8 mouse cellular contexts compared by ENCODE assay signal in the genomic region with DNA sequence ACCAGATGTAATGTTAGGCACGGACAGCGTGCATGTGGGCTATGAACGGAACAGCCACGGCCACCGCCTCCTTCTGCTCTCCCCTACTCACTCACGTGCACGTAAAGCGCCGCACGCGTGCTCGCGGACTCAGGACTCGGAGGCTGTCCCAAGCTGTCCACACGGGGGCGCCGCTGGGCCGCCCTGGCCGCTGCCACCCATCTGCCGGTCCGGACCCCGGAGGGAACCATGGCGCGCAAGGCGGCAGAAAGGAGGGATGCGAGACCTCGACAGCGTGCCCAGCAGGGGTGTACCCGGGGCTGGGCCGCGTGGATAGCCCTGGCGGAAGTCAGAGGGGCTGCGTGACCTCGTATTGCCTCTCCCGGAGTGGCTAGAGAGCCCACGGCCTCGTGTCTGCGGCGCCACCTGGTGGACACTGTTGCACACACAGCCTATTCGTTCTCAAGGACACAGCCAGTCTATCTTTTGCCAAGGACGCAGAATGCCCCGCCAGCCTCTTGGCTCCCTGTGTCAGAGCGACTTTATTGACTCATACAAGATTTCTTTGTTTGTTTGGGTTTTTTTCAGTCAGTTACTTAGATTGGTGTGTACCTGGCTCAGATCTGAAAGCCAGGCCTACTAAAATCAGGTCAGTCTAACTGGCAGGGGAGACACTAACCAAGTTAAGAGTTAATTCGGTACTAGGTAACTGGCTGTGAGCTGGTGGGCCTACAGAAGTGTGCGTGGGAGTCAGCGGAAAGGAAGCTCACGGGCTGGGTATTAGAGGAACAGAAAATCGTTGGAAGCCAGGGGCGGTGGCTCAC. TPM values are rescaled to one million over a fixed set of nuclear protein-coding genes. Genes with fewer than 3 reads are reported as not detected.
A peak's percentile ranks its signal among the peaks of the same experiment; 100 is the strongest.
DNase-seq lines count a peak whose midpoint lies in the region; ATAC-seq lines count a peak whose summit lies in the region.

A gene (minus strand): TSS at position 368 of the 803 bp plus-strand sequence.

- peak within 1 kb of the TSS; percentile 90 for H3K27ac ChIP-seq in hindbrain, embryonic 16.5 days (ENCODE audit: low read depth, low read length)
- peak within 1 kb of the TSS; percentile 33 for H3K27ac ChIP-seq in macrophage

- H3K4me3 ChIP-seq in hindbrain, embryonic 16.5 days (ENCODE audit: low read length): peak within 1 kb of the TSS; percentile 81
- H3K4me3 ChIP-seq in macrophage (ENCODE audit: inconsistent target): peak within 1 kb of the TSS; percentile 49

- H3K4me2 ChIP-seq in hindbrain, embryonic 16.5 days (ENCODE audit: low read length): peak within 1 kb of the TSS; percentile 63

- no peaks in the 10 kb centered on the region for H3K79me2 ChIP-seq in macrophage (ENCODE audit: inconsistent target)

- H3K4me1 ChIP-seq in hindbrain, embryonic 16.5 days (ENCODE audit: control insufficient read depth, insufficient read depth, low read depth, low read length): peaks cover 9% of the 10 kb centered on the region

- WGBS in hindbrain, embryonic 16.5 days: 4% methylated on average over 49 of the region's 49 CpGs
- WGBS in macrophage (ENCODE audit: missing documents): 3% methylated on average over 39 of the region's 49 CpGs

- peak; percentile 94 for ATAC-seq in hindbrain, embryonic 16.5 days

- no peaks in the 10 kb centered on the region for H3K9me3 ChIP-seq in hindbrain, embryonic 16.5 days (ENCODE audit: control insufficient read depth, low read length)

- no peaks in the 10 kb centered on the region for H3K27me3 ChIP-seq in hindbrain, embryonic 16.5 days (replicated peaks; ENCODE audit: control insufficient read depth, insufficient read depth, low read length)

- peak within 1 kb of the TSS; percentile 85 for H3K9ac ChIP-seq in hindbrain, embryonic 16.5 days (ENCODE audit: low read depth, low read length)

- peak; percentile 90 for DNase-seq in R1 (ENCODE audit: low read depth, low spot score)
- DNase-seq in cerebellum, postnatal 25 days: peak; percentile 98
- peak; percentile 97 to 98 for DNase-seq in frontal cortex, postnatal 36 days (ENCODE audit: low spot score in 2 of 2)
- peak; percentile 96 to 97 for DNase-seq in left cerebral cortex, adult 18-20 months (ENCODE audit: low spot score in 2 of 2)
- peak; percentile 94 for DNase-seq in right cerebral cortex, adult 18-20 months
- peak; percentile 81 for DNase-seq in urinary bladder, postnatal 10 days (ENCODE audit: low spot score)

- no peaks in the 10 kb centered on the region for H3K36me3 ChIP-seq in hindbrain, embryonic 16.5 days (ENCODE audit: control insufficient read depth, insufficient read depth, low read length)
- H3K36me3 ChIP-seq in macrophage (ENCODE audit: inconsistent target): no peaks in the 10 kb centered on the region

RNA-seq across cellular contexts. Expression of the gene that starts here (rescaled TPM):
- 10.0 and 11.7 TPM in 2 replicates for polyA plus RNA-seq in hindbrain, embryonic 16.5 days (2015; fragmentation: Nextera tagmentation; extraction: Ambion mirVana)
- 10 to 100 TPM; 10.5 to 13.4 TPM for total RNA-seq in left cerebral cortex, adult 18-20 months (2021)
- 10 to 100 TPM in 15 of 26 experiments, 1 to 10 TPM in 11; 3.9 to 14.4 (median 10.9) TPM for total RNA-seq in macrophage (2018; cell fraction: chromatin; rRNA removed)
- 1 to 10 TPM; 1.5 to 4.2 (median 3.0) TPM for total RNA-seq in macrophage (2018; cell fraction: cytosol; rRNA removed)
- total RNA-seq in macrophage (2018; cell fraction: nucleus; rRNA removed): 10 to 100 TPM in 6 of 26 experiments, 1 to 10 TPM in 20; 3.0 to 14.0 (median 6.7) TPM
- polyA plus RNA-seq in macrophage (2018): 2.5 to 4.1 TPM (median 3.0 TPM) in 3 replicates

Comparison
In these comparisons a context has a peak if more than half of its experiments do, and no peak if none do; other contexts are left out.
1. Peak in every context shown above with its lines: DNase-seq, ATAC-seq, H3K4me3 ChIP-seq and H3K27ac ChIP-seq.